Mouse (Mus musculus) MN1 (cell line): Measurements from ENCODE around the gene Arhgap22.

Experiments used
- DNase-seq: peaks from one replicate; pipeline ENCODE4 v3.0.0-alpha.2; 2016; ENCODE audit warnings: low spot score

Gene Arhgap22

GRCm38 (mm10) chr14:33331627-33332026, 117.8 kb downstream of the Arhgap22 start:
- DNase-seq = no peak

GRCm38 (mm10) chr14:33333833-33334232, 120.0 kb downstream of the Arhgap22 start:
- DNase-seq = no peak

GRCm38 (mm10) chr14:33334402-33334801, 120.6 kb downstream of the Arhgap22 start:
- no peak for DNase-seq

DNA sequence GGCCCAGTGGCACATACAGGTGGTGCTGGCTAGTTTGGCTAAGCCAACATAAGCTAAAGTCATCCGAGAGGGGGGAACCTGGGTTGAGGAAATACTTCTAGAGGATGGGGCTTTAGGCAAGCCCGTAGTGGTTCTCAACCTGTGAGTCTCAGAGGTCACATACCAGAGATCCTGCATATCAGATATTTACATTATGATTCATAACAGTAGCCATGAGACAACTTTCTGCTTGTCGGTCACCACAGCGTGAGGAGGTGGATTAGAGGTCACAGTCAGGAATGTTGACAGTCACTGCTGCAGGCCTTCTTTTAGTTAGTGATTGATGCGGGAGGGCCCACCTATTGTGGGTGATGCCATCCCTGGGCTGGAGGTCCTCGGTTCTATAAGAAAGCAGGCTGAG, 121.9 kb downstream of the Arhgap22 start:
- DNase-seq = no peak

GRCm38 (mm10) chr14:33338684-33339083, 124.9 kb downstream of the Arhgap22 start:
- no peak for DNase-seq

- no peak for DNase-seq
Measured at GRCm38 (mm10) chr14:33343131-33343725, 129.4 kb downstream of the Arhgap22 start.

GRCm38 (mm10) chr14:33346546-33346945, 132.7 kb downstream of the Arhgap22 start:
- no peak for DNase-seq

GRCm38 (mm10) chr14:33347738-33348137, 133.9 kb downstream of the Arhgap22 start:
- DNase-seq = no peak

- no peak for DNase-seq
Measured at GRCm38 (mm10) chr14:33348146-33348545, 134.3 kb downstream of the Arhgap22 start.

DNA sequence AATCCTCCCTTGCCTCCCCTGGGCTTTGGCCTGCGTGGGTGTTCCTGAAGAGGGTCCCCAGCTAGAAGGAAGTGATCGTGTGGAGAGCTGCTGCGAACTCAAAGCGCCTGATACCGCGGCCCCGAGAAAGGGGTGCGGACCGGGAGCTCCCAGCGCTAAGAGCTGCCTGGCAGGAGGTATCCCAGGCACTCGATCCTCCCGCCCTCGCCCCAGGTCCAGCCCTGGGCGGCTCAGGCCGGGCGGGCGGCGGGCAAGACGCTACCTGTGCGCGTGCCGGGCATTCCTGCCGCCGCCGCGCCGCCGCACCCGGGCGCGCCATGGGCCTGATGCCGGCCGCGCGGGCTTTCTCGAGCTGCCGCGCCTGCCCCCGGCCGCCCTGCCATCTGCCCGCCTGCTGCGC, 137.2 kb downstream of the Arhgap22 start:
- DNase-seq = no peak

DNA sequence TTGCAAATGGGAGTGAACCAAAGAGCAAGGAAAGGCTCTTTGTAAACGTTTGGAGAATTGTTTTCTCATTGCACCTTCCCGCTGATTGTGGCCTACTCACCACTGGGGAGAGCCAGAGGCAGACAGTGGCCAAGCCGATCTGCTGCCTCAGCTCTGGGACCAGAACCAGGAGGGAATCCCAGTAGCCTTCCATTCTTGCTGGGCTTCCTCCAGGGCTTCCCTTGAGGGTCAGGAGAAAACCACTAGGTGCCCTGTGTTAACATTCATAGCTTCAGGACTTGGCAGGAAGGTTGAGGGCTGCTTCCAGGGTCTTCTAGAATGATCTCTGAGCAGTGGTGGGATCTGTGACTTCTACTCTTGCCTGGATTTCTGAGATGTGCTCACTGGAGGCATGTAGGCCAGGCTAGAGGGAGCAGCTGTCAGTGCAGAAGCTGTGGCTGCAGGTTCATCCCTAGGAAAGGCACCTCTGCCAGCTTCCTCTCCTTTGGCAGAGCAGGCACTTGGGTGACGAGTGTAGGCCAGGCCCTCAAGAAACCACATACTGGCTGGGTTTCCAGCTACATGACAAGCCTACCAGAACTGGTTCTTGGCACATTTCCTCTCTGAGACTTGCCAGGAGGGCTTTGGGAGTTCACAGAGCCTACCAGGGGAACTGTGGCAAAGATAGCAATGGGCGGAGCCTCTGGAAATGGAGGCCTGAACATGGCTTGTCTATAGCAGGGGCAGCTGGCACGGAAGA, 138.3 kb downstream of the Arhgap22 start:
- DNase-seq = peak; percentile 49

GRCm38 (mm10) chr14:33352890-33353289, 139.1 kb downstream of the Arhgap22 start:
- DNase-seq = no peak

DNA sequence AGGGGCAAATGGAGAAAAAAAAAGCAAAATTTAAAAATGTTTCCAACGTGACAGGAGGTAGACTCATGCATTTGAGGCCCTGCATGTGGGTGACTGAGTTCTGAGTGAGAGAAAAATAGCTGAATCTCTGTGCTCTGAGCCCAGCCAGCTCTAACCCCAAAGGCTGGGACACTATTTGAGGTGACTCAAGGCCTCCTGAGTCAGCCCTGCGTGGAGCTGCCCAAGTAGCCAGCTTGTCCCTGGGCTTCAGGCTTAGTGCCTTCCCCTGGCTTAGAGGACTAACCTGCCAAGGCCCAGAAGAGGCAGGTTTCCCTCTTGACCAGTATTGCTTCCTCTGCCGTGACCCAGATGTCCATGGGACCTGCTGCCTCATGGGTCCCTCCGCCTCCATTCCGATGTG, 141.4 kb downstream of the Arhgap22 start:
- no peak for DNase-seq

DNA sequence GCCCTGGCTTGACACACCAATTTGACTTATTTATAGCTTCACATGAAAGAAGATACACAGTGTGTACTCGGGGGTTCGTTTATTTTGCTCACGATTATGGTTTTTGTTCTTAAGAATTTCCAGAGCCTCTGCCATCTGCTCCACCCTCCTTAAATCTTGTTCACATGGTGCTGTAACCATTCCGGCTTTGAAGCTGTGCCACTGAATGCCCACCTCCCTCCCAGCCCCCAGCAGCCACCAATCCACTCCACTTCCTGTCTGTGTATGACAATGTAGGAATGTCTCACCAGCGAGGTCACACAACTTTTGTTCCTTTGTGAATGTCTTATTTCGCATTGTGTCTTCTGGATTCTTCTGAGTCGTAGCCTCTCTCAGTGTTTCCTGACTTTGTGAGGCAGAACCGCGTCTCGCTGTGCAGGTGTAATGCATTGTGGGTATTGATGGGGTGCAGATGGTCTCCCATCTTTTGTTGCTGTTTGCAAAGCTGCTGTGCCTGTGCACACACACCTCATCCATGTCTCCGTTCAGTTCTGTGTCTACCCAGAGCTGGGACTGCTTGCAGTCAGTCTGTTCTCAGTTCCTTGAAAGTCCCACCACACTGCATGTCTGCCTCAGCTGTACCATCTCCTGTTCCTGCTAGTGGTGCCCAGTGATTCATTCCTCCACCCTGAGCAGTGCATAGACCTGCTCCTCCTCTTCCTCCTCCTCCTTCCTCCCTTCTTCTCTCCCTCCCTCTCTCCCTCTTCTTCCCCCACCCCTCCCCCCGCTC, 144.0 kb downstream of the Arhgap22 start:
- no peak for DNase-seq

- no peak for DNase-seq
Measured at GRCm38 (mm10) chr14:33358891-33359290, 145.1 kb downstream of the Arhgap22 start.

- peak; percentile 22 for DNase-seq
Measured at GRCm38 (mm10) chr14:33361546-33361945, 147.7 kb downstream of the Arhgap22 start.

DNA sequence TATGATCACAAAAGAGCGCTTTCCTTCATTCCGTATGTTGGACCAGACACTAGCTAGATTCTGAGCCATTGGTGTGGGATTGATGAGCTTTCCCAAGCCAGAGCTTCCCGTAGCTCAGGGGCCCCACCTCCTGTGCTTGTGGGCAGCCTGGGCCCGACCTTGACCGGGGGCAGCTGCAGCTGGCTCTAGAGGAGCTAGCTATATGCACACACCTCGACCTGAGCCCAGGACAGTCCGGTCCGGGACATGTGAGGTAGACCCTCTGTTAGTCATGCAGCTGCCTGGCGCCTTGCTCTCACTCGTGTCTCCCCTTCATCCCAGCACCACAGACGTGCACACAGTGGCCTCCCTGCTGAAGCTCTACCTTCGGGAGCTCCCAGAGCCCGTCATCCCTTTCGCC, 148.3 kb downstream of the Arhgap22 start:
- no peak for DNase-seq

DNA sequence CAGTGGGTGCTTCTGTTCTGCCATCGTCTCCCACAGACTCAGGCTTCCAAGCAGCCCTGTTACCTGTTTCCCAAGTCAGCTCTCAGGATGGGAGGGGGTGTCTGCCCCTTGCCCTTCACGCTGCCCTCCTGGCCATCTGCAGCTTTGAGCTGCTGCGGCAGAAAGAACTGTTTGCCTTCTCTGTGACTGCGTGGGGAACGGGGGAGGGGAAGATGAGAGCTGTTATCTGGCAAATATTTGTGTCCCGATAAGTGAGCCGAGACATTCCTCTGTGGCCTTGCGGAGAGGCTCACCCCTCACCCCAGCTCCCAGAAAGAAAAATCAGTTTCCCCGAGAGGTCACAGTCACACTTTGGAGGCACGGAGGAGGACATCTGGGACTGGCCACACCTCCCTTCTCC, 149.0 kb downstream of the Arhgap22 start:
- DNase-seq = no peak

DNA sequence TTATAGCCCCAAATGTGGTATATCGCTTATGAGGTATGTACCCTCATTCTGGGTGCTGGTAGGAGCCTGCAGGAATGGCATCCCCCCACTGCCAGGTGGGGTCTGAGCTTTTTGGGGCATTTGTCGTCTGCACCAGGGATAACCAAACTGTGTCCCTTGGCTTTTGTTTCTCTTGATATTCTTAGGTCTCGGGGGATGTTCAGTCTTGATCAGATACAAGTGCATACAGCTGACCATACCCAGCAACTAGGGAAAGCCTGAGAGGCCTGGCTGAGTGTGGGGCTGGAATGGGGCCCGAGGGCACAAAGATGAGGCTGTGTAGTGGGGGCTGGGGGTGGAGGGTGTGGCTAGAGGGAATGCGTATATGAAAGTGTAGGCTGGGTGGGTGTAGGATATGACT, 149.8 kb downstream of the Arhgap22 start:
- DNase-seq = no peak

- no peak for DNase-seq
Measured at GRCm38 (mm10) chr14:33364061-33364460, 150.2 kb downstream of the Arhgap22 start.

- no peak for DNase-seq
Measured at GRCm38 (mm10) chr14:33366891-33367777, 153.3 kb downstream of the Arhgap22 start.

GRCm38 (mm10) chr14:33369375-33369774, 155.5 kb downstream of the Arhgap22 start:
- DNase-seq = no peak
